Mouse (Mus musculus): ENCODE data around the gene Mast4.
"Not testable (repeated sequence)": the region's sequence is repeated elsewhere in the genome, so short reads cannot be mapped to it uniquely, and the experiment has no call there.

The Mast4 gene

GRCm38 (mm10) chr13:103334392-103334686 is at the start of gene Mast4:
Gene Mast4, minus strand, starts transcription at chr13:103334497.
- peak; percentile 72 for DNase-seq

DNA sequence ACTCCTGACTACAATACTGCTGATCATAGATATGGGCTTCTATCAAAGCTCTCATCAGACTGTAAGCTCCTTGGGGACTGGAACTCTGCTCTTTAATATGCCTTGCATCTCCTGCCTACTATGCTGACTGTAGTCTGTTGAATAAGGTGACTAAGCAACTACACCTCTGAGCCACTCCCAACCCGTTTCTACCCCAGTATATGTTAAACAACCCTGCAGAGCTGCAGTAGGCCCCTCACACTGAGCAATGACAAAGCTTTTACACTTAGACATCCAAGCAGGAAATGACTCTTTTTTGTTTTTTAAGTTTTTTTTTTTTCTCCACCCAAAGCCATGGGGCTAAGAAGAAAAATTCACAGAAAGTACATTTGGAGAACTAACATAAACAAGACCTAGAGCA is 40.2 kb upstream of the Mast4 start:
- no peak for DNase-seq

GRCm38 (mm10) chr13:103369194-103369593 is 34.9 kb upstream of the Mast4 start:
- no peak for DNase-seq

- no peak for DNase-seq
Measured at GRCm38 (mm10) chr13:103363181-103363580, 28.9 kb upstream of the Mast4 start.

DNA sequence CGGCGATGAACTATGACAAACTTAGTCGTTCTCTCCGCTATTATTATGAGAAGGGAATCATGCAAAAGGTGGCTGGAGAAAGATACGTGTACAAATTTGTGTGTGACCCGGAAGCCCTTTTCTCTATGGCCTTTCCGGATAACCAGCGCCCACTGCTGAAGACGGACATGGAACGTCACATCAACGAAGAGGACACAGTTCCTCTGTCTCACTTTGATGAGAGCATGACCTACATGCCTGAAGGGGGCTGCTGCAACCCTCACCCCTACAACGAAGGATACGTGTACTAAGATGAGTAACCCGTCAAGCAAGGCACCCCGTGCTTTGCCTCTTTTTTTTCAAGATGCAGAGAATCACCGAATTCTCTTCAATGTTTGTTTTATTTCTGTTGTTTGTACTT is 23.1 kb upstream of the Mast4 start:
- DNase-seq, result not testable (repeated sequence)

GRCm38 (mm10) chr13:103356909-103357308 is 22.6 kb upstream of the Mast4 start:
- DNase-seq, result not testable (repeated sequence)

- DNase-seq, result no peak
Measured at GRCm38 (mm10) chr13:103354737-103355136, 20.4 kb upstream of the Mast4 start.

GRCm38 (mm10) chr13:103344749-103345148 is 10.5 kb upstream of the Mast4 start:
- no peak for DNase-seq

GRCm38 (mm10) chr13:103344006-103344720 is 9.9 kb upstream of the Mast4 start:
- DNase-seq, result no peak

DNA sequence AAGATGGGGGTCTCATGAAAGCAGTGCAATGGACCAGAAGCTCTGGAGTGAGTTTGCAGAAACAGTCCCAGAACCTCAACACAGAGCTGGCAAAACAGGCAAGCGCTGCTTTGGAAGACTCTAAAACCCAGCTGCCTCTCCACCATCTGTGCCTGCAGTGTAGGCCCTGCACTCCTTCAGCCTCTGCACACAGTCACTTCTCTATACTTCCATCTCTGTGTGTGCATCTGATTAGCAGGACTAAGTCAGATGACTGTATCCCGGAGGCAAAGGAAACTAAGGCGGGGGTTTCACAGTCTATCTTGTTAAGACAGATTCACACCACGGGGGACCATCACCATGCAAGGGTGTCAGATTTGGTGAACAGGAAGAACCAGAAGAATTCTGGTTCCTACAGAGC is 6.7 kb upstream of the Mast4 start:
- no peak for DNase-seq

DNA sequence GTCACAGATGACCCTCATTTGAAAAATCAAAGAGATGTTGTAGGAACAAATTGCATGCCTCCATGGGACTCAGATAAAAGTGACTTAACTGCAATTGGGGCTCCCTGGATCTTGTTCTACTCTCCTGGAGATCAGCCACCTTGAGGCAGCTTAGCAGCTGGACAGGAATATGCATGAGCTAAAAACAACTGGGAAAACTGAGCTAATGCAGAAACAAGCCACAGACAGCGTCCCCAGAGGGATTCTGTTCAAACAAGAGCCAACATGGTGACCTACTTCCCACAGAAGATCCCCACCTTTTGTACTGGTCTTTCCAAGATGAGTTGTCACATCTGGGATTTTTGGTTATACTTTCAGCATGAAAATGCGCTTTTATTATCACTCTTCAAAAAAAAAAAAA is 4.3 kb upstream of the Mast4 start:
- DNase-seq, result no peak

- DNase-seq, result no peak
Measured at GRCm38 (mm10) chr13:103336237-103336636, 1.9 kb upstream of the Mast4 start.

DNA sequence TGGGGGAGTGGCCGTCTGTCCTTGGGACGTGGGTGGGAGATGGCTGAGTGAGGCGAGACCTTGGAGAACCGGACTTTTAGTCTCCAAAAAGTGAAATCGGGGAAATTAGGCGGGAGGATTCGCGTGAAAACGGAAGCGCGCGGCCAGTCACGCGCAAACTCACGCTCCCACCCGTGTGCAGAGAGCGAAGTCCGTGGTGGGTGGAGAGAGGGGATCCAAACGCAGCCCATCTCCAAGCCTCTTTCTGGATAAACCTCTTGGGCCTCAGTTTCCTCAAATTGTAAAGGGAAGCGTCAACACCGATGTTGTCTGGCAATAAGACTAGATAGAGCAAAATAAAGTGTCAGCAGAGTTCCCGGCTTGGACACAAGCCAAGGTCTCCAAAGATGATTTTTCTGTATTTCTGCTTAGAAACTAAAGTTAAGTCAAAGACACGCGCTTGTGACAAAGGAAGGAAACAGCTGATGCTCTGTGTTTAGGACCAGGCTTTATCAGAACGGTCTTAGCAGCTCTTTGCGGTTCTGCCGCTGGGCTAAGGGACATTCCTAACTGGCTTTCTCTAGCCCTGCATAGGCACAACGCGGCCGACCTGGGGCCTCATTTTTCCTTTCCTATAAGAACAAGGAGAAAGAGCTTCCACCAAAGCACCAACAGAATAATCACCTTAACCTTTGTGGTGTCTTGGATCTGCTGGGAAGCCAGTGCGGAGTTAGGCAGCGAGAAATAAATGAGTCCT is 594 bp upstream of the Mast4 start:
- DNase-seq, result no peak

DNA sequence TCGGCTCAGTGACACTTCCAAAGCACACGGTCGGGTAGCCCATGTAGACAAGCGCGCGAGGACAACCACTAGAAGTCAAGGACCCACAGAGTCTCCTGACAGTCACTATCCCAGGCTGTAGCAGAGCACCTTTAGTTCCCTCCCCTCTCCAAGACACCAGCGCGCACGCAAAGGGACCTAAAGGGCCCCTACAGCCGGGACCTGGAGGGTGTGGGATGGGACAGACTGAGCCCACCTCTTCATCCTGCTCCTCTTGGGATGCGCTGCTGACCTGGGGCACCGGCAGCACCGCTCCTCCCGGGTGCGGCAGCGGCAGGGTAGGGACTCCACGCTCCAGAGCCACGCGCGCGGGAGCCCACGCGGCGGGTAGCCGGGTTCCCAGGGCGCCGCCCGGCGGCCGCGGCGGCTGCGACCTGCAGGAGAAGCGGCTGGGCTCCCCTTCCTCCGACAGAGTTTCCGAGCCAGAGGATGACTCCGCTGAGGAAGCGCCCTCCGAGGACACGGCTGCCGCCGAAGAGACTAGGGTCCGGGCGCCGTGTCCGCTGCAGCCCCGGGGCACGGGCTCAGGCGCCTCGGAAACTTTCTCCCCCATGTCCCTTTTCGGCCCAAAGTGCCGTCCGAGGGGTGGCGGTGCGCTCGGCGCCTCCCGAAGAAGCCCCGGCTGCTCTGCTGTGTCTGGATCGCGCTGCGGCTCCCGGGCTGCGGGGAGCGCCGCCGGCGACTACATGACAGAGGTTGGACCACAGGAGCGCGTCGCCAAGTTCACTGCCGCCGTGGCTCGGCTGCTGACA is 501 bp downstream of the Mast4 start:
- DNase-seq, result peak; percentile 27

DNA sequence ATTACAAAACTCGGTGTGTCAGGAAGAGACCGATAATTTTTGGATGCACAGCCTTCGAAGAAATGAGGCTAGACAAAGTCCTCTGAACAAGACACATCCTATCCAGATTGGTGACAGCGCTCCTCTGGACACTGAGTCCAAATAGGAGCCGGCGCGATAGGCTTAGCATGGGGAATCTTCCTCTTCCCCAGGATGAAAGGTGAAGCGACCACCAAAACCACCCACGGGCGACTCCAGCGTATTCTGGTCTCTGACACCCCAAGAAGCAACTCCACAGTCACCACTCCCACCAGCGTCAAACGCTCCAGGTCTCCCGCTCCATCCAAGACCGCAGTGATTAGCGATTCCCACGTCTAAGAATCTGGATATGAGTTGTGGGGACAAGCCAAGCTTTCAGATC is 1.1 kb downstream of the Mast4 start:
- no peak for DNase-seq

DNA sequence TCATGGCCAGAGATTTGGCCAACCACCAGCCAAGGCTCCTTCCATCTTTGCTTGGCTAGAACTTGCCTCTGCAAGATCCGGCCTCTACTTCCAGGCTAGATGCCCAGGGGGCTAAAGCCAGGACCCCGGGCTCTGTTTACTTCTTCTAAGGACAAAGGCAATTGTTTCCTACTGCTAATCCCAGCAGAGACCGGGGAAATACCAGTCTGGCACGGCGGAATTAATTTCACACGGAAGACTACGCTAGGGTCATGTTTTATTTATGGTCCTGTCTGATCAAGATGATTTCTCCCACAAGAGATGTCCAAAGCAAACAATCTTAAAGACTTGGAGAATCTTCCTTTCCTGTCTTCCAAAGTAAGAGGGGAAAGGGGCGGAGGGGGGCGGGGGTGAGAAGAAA is 1.6 kb downstream of the Mast4 start:
- no peak for DNase-seq

DNA sequence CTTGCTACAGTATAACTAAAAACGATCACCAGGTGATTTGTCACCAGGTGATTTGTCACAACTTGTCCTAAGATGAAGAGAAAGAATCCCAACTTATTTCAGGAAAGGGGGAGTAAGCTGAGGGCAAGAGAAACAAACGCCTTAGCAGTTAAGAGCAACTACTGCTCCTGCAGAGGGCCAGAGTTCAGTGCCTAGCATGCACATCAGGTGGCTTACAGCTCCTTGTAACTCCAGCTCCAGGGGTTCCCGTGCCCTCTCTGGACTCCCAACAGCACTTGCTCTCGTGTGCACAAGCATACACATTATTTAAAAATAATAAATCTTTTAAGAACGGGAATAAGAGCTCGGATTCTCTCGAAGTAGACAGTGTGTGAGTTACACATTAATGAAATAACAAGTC is 3.2 kb downstream of the Mast4 start:
- no peak for DNase-seq

- no peak for DNase-seq
Measured at GRCm38 (mm10) chr13:103328299-103328698, 6.0 kb downstream of the Mast4 start.

GRCm38 (mm10) chr13:103327843-103328242 is 6.5 kb downstream of the Mast4 start:
- DNase-seq, result no peak

- DNase-seq, result no peak
Measured at GRCm38 (mm10) chr13:103326186-103326585, 8.1 kb downstream of the Mast4 start.

DNA sequence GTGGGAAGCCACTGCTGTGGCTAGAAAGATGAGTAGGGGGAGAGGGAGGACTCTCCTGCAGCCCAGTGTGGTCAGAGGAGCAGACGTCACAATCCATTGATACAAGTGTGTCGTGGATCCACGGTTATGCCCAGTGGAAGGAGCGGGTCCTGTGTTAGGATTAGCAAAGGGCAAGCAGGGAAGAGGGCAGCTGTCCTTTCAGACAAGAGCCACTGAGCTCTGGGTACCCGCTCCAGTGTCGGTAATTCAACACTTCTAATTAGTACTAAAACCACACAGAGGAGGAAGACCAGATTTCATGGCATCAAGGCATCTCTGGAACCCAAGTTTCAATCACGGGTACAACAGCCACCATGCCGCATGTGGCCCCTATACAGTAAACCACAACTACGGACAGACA is 14.4 kb downstream of the Mast4 start:
- no peak for DNase-seq

DNA sequence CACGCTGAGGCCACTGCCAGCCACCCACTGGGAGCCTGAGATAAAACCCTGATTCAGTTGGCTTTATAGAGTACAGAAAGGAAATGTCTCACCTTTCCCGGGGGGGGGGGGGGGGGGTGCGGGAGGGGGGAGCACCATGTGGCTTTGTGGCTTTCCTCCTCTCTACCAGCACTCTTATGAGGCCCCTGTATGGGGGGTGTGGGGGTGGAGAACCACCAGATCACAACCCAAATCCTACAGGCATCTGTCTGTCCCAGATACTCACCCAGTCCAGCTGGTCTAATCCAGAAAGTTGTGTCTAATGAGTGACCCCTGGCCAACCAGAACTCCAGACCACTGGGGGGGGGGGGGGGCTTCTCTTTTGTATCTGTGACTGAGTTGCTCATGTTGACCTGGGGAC is 15.0 kb downstream of the Mast4 start:
- DNase-seq, result no peak

- DNase-seq, result no peak
Measured at GRCm38 (mm10) chr13:103316777-103317367, 17.4 kb downstream of the Mast4 start.

Measured in thymus, postnatal 14 days (tissue).